Mouse (Mus musculus): Measurements from ENCODE around the gene A4galt.
A peak's percentile ranks its signal among the peaks of the same experiment; 100 is the strongest.
"Not testable (repeated sequence)": the region's sequence is repeated elsewhere in the genome, so short reads cannot be mapped to it uniquely, and the experiment has no call there.

A4galt gene

GRCm38 (mm10) chr15:83251176-83252004 lies at the start of gene A4galt:
A4galt (minus strand) TSS chr15:83251774.
- DNase-seq (ENCODE audit: low spot score), result peak; percentile 58

- DNase-seq (ENCODE audit: low spot score), result no peak
These were observed 48.5 kb upstream of the A4galt start for GRCm38 (mm10) chr15:83299916-83300582.

- DNase-seq (ENCODE audit: low spot score), result no peak
These were observed 47.9 kb upstream of the A4galt start for GRCm38 (mm10) chr15:83299450-83299849.

GRCm38 (mm10) chr15:83298810-83299209 lies 47.2 kb upstream of the A4galt start:
- no peak for DNase-seq (ENCODE audit: low spot score)

- no peak for DNase-seq (ENCODE audit: low spot score)
These were observed 46.7 kb upstream of the A4galt start for GRCm38 (mm10) chr15:83298313-83298712.

- peak; percentile 35 for DNase-seq (ENCODE audit: low spot score)
These were observed 45.3 kb upstream of the A4galt start for GRCm38 (mm10) chr15:83296771-83297311.

GRCm38 (mm10) chr15:83296050-83296449 lies 44.5 kb upstream of the A4galt start:
- DNase-seq (ENCODE audit: low spot score), result no peak

- DNase-seq (ENCODE audit: low spot score), result no peak
These were observed 43.4 kb upstream of the A4galt start for GRCm38 (mm10) chr15:83294954-83295353.

- DNase-seq (ENCODE audit: low spot score), result no peak
These were observed 42.4 kb upstream of the A4galt start for GRCm38 (mm10) chr15:83293706-83294645.

GRCm38 (mm10) chr15:83293144-83293543 lies 41.6 kb upstream of the A4galt start:
- no peak for DNase-seq (ENCODE audit: low spot score)

GRCm38 (mm10) chr15:83292261-83293056 lies 40.9 kb upstream of the A4galt start:
- no peak for DNase-seq (ENCODE audit: low spot score)

GRCm38 (mm10) chr15:83290899-83291298 lies 39.3 kb upstream of the A4galt start:
- no peak for DNase-seq (ENCODE audit: low spot score)

GRCm38 (mm10) chr15:83284828-83285227 lies 33.3 kb upstream of the A4galt start:
- DNase-seq (ENCODE audit: low spot score), result no peak

GRCm38 (mm10) chr15:83282397-83282796 lies 30.8 kb upstream of the A4galt start:
- no peak for DNase-seq (ENCODE audit: low spot score)

- DNase-seq (ENCODE audit: low spot score), result no peak
These were observed 29.7 kb upstream of the A4galt start for GRCm38 (mm10) chr15:83281303-83281702.

- no peak for DNase-seq (ENCODE audit: low spot score)
These were observed 27.0 kb upstream of the A4galt start for GRCm38 (mm10) chr15:83278579-83278978.

- no peak for DNase-seq (ENCODE audit: low spot score)
These were observed 25.9 kb upstream of the A4galt start for GRCm38 (mm10) chr15:83277451-83277850.

- not testable (repeated sequence) for DNase-seq (ENCODE audit: low spot score)
These were observed 22.7 kb upstream of the A4galt start for GRCm38 (mm10) chr15:83274237-83274636.

GRCm38 (mm10) chr15:83273017-83273416 lies 21.4 kb upstream of the A4galt start:
- DNase-seq (ENCODE audit: low spot score), result no peak

- not testable (repeated sequence) for DNase-seq (ENCODE audit: low spot score)
These were observed 19.6 kb upstream of the A4galt start for GRCm38 (mm10) chr15:83271221-83271620.

- DNase-seq (ENCODE audit: low spot score), result not testable (repeated sequence)
These were observed 18.4 kb upstream of the A4galt start for GRCm38 (mm10) chr15:83269985-83270384.

Data from embryo, embryonic 10.5 days (tissue).